Mouse (Mus musculus): ENCODE measurements around the gene Speer4e. TPM values are rescaled to one million over a fixed set of nuclear protein-coding genes. Genes with fewer than 3 reads are reported as not detected.
A peak's percentile ranks its signal among the peaks of the same experiment; 100 is the strongest.
"Not testable (repeated sequence)": the region's sequence is repeated elsewhere in the genome, so short reads cannot be mapped to it uniquely, and the experiment has no call there.

Gene Speer4e
- total and polyA plus RNA-seq, 2 experiments from 2014 or later = not detected

DNA sequence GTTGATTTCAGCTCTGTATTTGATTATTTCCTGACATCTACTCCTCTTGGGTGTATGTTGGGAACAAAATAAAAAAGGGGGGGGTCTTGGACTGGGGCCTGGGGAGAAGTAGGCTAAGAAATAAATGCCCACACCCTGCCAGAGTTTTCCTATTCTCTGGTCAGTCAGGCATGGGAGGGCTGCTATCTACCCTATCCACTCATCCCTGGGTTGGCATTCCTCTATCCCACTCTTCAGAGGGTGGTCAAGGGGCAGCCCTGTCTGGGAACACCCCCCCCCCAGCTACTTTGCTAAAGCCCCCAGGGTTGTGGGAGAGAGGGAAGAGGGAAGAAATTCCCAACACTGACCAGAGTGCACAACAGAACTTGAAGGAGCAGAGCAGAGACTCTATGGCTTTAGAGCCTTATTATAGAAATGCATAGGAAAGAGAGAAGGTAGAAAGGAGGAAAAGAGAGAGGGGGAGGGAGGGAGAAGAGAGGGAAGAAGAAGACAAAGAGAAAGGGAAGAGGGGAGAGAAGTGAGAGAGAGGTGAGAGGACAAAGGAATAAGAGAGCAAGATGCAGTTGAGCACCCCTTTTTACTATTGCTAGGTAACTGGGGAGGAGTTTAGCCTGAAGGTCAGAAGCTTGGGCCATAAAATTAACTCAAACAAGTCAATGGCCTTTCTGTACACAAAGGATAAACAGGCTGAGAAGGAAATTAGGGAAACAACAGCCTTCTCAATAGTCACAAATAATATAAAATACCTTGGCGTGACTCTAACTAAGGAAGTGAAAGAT, 17.9 kb upstream of the Speer4e start:
- H3K9ac ChIP-seq (replicated peaks; ENCODE audit: low read length, poor library complexity, severe bottlenecking); DNase-seq (ENCODE audit: low spot score); H3K4me2 ChIP-seq (ENCODE audit: low read depth, low read length, poor library complexity, severe bottlenecking); H3K4me1 ChIP-seq (ENCODE audit: insufficient read depth, low read length); H3K27me3 ChIP-seq (ENCODE audit: insufficient read depth, low read length); H3K27ac ChIP-seq (ENCODE audit: low read depth, low read length); H3K36me3 ChIP-seq (ENCODE audit: insufficient read depth, low read length); H3K4me3 ChIP-seq (ENCODE audit: low read depth, low read length): not testable (repeated sequence)
- WGBS = 96% methylated on average over 1 of the region's 1 CpGs
- ATAC-seq (ENCODE audit: low FRiP score) = peak; percentile 62; the same call in 1 of the 2 replicates
- peaks cover 20% of the 10 kb centered on the region for H3K9me3 ChIP-seq (ENCODE audit: low read length)

DNA sequence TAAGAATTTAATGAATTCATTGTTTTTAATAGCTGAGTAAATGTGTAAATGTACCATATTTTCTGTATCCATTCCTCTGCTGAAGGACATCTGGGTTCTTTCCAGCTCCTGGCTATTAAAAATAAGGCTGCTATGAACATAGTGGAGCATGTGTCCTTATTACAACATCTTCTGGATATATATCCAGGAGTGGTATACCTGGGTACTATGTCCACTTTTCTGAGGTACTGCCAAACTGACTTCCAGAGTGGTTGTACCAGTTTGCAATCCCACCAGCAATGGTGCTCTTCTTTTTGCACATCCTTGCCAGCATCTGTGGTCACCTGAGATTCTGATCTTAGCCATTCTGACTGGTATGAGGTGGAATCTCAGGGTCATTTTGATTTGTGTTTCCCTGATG, 15.4 kb upstream of the Speer4e start:
- DNase-seq (ENCODE audit: low spot score); H3K4me3 ChIP-seq (ENCODE audit: low read depth, low read length); H3K4me1 ChIP-seq (ENCODE audit: insufficient read depth, low read length); H3K27me3 ChIP-seq (ENCODE audit: insufficient read depth, low read length); H3K36me3 ChIP-seq (ENCODE audit: insufficient read depth, low read length); H3K4me2 ChIP-seq (ENCODE audit: low read depth, low read length, poor library complexity, severe bottlenecking); ATAC-seq (ENCODE audit: low FRiP score); H3K27ac ChIP-seq (ENCODE audit: low read depth, low read length); H3K9ac ChIP-seq (replicated peaks; ENCODE audit: low read length, poor library complexity, severe bottlenecking): not testable (repeated sequence)
- H3K9me3 ChIP-seq (ENCODE audit: low read length) = peaks cover 21% of the 10 kb centered on the region

DNA sequence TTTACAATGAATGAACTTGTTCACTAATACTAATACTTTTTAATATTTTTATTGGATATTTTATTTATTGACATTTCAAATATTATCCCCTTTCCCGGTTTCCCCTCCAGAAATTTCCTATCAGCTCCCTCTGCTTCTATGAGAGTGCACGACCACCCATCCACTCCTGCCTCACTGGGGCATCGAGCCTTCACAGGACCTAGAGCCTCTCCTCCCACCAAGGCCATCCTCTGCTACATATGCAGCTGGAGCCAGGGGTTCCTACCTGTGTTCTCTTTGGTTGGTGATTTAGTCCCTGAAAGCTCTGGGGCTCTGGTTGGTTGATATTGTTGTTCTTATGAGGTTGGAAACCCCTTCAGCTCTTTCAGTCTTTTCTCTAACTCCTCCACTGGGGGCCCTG, 14.5 kb upstream of the Speer4e start:
- not testable (repeated sequence) for H3K9ac ChIP-seq (replicated peaks; ENCODE audit: low read length, poor library complexity, severe bottlenecking); H3K27me3 ChIP-seq (ENCODE audit: insufficient read depth, low read length); H3K4me1 ChIP-seq (ENCODE audit: insufficient read depth, low read length); DNase-seq (ENCODE audit: low spot score); H3K36me3 ChIP-seq (ENCODE audit: insufficient read depth, low read length); H3K4me2 ChIP-seq (ENCODE audit: low read depth, low read length, poor library complexity, severe bottlenecking); H3K27ac ChIP-seq (ENCODE audit: low read depth, low read length); H3K4me3 ChIP-seq (ENCODE audit: low read depth, low read length); ATAC-seq (ENCODE audit: low FRiP score)
- 67% methylated on average over 3 of the region's 3 CpGs for WGBS
- peaks cover 23% of the 10 kb centered on the region for H3K9me3 ChIP-seq (ENCODE audit: low read length)

DNA sequence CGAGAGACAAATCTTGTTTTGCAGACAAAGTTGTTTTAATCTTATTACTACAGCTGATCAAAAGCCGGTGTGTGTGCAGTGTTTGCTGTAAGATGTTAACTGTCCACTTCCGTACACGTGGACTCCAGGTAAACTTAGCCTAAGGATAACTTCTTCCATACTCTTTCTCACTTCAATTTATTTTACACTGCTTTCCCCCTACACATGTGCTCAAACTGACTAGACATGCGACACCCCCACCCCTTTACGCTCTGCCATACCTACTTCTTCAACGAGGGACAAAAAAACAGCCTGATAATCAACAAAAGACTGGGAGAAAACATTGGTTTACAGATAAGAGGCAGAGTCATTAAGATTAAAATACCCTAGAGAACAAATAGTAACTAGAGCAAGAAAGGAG, 13.6 kb upstream of the Speer4e start:
- H3K9ac ChIP-seq (replicated peaks; ENCODE audit: low read length, poor library complexity, severe bottlenecking); DNase-seq (ENCODE audit: low spot score); H3K4me1 ChIP-seq (ENCODE audit: insufficient read depth, low read length); H3K4me3 ChIP-seq (ENCODE audit: low read depth, low read length); H3K27ac ChIP-seq (ENCODE audit: low read depth, low read length); H3K4me2 ChIP-seq (ENCODE audit: low read depth, low read length, poor library complexity, severe bottlenecking); H3K27me3 ChIP-seq (ENCODE audit: insufficient read depth, low read length); H3K36me3 ChIP-seq (ENCODE audit: insufficient read depth, low read length): not testable (repeated sequence)
- WGBS = 65% methylated on average over 7 of the region's 7 CpGs
- H3K9me3 ChIP-seq (ENCODE audit: low read length) = peaks cover 23% of the 10 kb centered on the region
- peak; percentile 73 for ATAC-seq (ENCODE audit: low FRiP score)

DNA sequence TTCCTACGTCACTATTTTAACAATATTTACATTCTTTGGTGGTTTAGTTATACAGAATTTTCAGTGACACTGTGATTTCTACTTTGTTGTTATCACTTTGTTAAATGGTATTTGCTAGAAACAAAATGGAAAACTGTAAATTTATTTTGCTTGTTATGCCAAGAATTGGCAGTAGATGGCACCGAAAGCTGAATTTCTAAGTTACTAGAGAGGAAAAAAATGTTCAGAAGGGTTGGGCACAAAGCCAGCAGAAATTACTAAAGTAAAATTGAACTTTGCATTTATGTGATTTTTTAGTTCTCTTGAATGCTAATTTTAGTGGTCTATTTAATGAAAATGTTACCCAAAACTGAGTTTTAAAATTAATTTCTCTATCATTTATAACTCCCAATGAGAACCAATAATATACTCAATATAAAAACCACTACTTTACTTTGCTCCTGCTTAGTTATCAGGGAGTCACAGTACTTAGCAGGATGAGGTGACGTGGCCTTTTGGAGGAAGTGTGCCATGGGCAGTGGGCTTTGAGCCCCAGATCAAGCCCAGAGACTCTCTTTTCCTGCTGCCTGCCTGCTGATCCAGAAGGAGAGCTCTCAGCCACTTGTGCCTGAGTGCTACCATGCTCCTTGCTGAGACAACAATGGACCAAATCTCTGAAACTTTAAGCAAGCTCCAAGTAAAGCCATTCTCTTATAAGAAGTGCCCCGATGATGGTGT, 9.4 kb upstream of the Speer4e start:
- TF ChIP-seq CTCF (IDR thresholded peaks at IDR 0.05) = peak; percentile 29; the same call in 1 of the 2 replicates
- H3K4me3 ChIP-seq (ENCODE audit: low read depth, low read length); H3K36me3 ChIP-seq (ENCODE audit: insufficient read depth, low read length); ATAC-seq (ENCODE audit: low FRiP score); H3K4me2 ChIP-seq (ENCODE audit: low read depth, low read length, poor library complexity, severe bottlenecking); H3K9ac ChIP-seq (replicated peaks; ENCODE audit: low read length, poor library complexity, severe bottlenecking); H3K27me3 ChIP-seq (ENCODE audit: insufficient read depth, low read length); H3K27ac ChIP-seq (ENCODE audit: low read depth, low read length); H3K4me1 ChIP-seq (ENCODE audit: insufficient read depth, low read length); DNase-seq (ENCODE audit: low spot score); H3K9me3 ChIP-seq (ENCODE audit: low read length): not testable (repeated sequence)
- WGBS = 58% methylated on average over 4 of the region's 4 CpGs

DNA sequence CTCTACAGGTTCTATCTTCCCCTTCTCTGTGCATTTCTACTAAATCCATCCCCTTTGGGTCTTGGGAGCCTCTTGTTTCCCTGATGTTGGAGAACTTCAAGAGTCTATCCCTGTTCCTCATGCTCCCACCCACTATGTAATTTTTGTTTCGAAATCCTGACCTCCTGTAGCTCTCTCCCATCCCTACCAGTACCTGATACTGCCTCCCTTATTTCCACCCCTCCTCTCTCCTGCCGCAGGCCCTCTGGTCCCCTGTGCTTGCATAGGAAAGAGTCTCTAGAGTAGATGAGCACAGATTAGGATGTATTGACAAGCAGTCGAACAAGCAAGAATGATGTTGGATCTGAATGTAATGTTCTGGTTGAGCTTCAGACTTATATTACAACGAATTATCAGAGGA, 7.3 kb upstream of the Speer4e start:
- not testable (repeated sequence) for H3K27ac ChIP-seq (ENCODE audit: low read depth, low read length); H3K9ac ChIP-seq (replicated peaks; ENCODE audit: low read length, poor library complexity, severe bottlenecking); H3K36me3 ChIP-seq (ENCODE audit: insufficient read depth, low read length); ATAC-seq (ENCODE audit: low FRiP score); H3K4me2 ChIP-seq (ENCODE audit: low read depth, low read length, poor library complexity, severe bottlenecking); H3K4me1 ChIP-seq (ENCODE audit: insufficient read depth, low read length); H3K4me3 ChIP-seq (ENCODE audit: low read depth, low read length); H3K9me3 ChIP-seq (ENCODE audit: low read length); H3K27me3 ChIP-seq (ENCODE audit: insufficient read depth, low read length); DNase-seq (ENCODE audit: low spot score)
- 63% methylated on average over 4 of the region's 4 CpGs for WGBS

DNA sequence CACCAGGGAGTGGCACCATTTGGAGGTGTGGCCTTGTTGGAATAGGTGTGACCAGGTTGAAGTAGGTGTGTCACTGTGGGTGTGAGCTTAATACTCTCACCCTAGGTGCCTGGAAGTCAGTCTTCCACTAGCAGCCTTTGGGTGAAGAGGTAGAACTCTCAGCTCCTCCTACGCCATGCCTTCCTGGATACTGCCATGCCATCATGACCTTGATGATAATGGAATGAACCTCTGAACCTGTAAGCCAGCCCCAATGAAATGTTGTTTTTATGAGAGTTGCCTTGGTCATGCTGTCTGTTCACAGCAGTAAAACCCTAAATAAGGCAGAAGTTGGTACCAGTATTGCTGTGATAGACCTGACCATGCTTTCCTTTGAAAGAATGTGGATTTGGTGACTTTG, 2.8 kb upstream of the Speer4e start:
- H3K9ac ChIP-seq (replicated peaks; ENCODE audit: low read length, poor library complexity, severe bottlenecking); DNase-seq (ENCODE audit: low spot score); H3K27ac ChIP-seq (ENCODE audit: low read depth, low read length); H3K27me3 ChIP-seq (ENCODE audit: insufficient read depth, low read length); H3K4me2 ChIP-seq (ENCODE audit: low read depth, low read length, poor library complexity, severe bottlenecking); H3K4me3 ChIP-seq (ENCODE audit: low read depth, low read length); H3K4me1 ChIP-seq (ENCODE audit: insufficient read depth, low read length); H3K36me3 ChIP-seq (ENCODE audit: insufficient read depth, low read length); ATAC-seq (ENCODE audit: low FRiP score); H3K9me3 ChIP-seq (ENCODE audit: low read length): not testable (repeated sequence)
- 83% methylated on average over 1 of the region's 1 CpGs for WGBS

DNA sequence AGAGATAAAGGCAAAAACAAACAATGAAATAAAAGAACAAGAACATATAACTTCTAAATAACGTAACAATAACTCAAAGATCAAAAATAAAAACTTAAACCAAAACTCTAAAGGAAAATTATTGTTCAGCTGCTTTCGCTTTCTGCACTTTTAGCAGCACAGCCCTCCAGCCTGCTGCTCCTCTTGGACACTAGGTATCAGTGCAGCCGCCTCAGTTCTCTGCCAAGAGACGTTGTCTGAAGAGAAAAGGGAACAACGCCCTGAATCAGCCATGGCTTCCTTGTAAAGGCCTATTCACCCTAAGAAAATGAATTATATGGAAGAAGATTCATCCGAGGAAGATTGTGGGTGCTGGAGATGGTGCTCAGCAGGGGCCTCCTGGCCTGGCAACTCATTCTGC, 4.5 kb downstream of the Speer4e start:
- H3K36me3 ChIP-seq (ENCODE audit: insufficient read depth, low read length); DNase-seq (ENCODE audit: low spot score); H3K4me2 ChIP-seq (ENCODE audit: low read depth, low read length, poor library complexity, severe bottlenecking); H3K27me3 ChIP-seq (ENCODE audit: insufficient read depth, low read length); ATAC-seq (ENCODE audit: low FRiP score); H3K9me3 ChIP-seq (ENCODE audit: low read length); H3K27ac ChIP-seq (ENCODE audit: low read depth, low read length); H3K4me3 ChIP-seq (ENCODE audit: low read depth, low read length); H3K9ac ChIP-seq (replicated peaks; ENCODE audit: low read length, poor library complexity, severe bottlenecking); H3K4me1 ChIP-seq (ENCODE audit: insufficient read depth, low read length): not testable (repeated sequence)
- 76% methylated on average over 5 of the region's 6 CpGs for WGBS
